In the genomic region with DNA sequence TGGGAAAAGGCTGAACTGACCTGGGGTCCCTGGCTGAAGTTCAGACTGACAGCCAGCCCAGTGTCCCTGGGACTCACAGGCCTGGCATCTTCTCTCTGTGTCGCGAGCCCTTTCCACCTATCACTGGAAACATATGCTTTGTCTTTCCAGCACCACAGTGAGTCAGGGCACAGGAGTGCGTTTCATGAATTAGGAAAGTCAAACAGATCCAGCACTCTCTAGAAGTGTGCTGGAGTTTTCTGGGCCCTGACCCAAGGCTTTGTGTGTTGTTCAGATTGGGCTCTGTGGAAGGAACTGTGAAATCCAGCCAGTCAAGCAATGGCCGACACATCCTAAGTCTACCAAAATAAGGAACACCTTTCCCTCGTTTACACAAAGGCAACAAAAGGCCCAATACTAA, we compare ENCODE assay signal across 9 mouse cellular contexts. TPM values are rescaled to one million over a fixed set of nuclear protein-coding genes. Genes with fewer than 3 reads are reported as not detected.
DNase-seq lines count a peak whose midpoint lies in the region; ATAC-seq and TF ChIP-seq lines count a peak whose summit lies in the region.
"Had no signal": no experiment of that assay in that cellular context is flagged by ENCODE, and none has a peak within 500 bp of the region (broad histone marks: within the 10 kb centered on the region; RNA-seq: fewer than 3 reads in every experiment).

No protein-coding gene starts in this region.

- peaks cover 30% of the 10 kb centered on the region for H3K4me1 ChIP-seq in liver, adult 2 months (ENCODE audit: control insufficient read depth, insufficient read depth, low read length)
- H3K4me1 ChIP-seq in embryonic fibroblast, embryonic 13.5 days (ENCODE audit: control insufficient read depth, insufficient read depth, low read length), result peaks cover 19% of the 10 kb centered on the region
- peaks cover 60% of the 10 kb centered on the region for H3K4me1 ChIP-seq in hindbrain, embryonic 15.5 days (replicated peaks)
- peaks cover 84% of the 10 kb centered on the region for H3K4me1 ChIP-seq in neural tube, embryonic 13.5 days (replicated peaks)

- H3K9me3 ChIP-seq in hindbrain, embryonic 15.5 days, result no peaks in the 10 kb centered on the region
- H3K9me3 ChIP-seq in neural tube, embryonic 13.5 days, result no peaks in the 10 kb centered on the region

- H3K9ac ChIP-seq in liver, adult 2 months (ENCODE audit: low read depth, low read length), result peak overlapping the region; percentile 48; the same call in 1 of the 2 replicates
- no peak overlapping the region for H3K9ac ChIP-seq in hindbrain, embryonic 15.5 days
- H3K9ac ChIP-seq in neural tube, embryonic 13.5 days, result peak overlapping the region; percentile 60
- H3K9ac ChIP-seq: liver, embryonic 14.5 days had no signal

- peaks cover 48% of the 10 kb centered on the region for H3K79me2 ChIP-seq in liver, adult 2 months (ENCODE audit: control insufficient read depth, insufficient read depth, low read length)

- 0 out of 2 replicates have a peak overlapping the region, but pooled peaks have one; percentile 5 for H3K27ac ChIP-seq in liver, adult 2 months (replicated peaks; ENCODE audit: insufficient read depth, low read depth, low read length)
- peak overlapping the region; percentile 62 for H3K27ac ChIP-seq in embryonic fibroblast, embryonic 13.5 days (ENCODE audit: insufficient read depth, low read length)
- H3K27ac ChIP-seq in hindbrain, embryonic 15.5 days (replicated peaks), result no peak overlapping the region
- H3K27ac ChIP-seq in neural tube, embryonic 13.5 days (replicated peaks), result no peak overlapping the region
- H3K27ac ChIP-seq: liver, embryonic 14.5 days had no signal

- 23% methylated on average over 5 of the region's 5 CpGs for WGBS in liver, adult 2 months
- 57% methylated on average over 5 of the region's 5 CpGs for WGBS in hindbrain, embryonic 15.5 days
- 65% methylated on average over 5 of the region's 5 CpGs for WGBS in neural tube, embryonic 13.5 days

- TF ChIP-seq CTCF in liver, adult 2 months (IDR thresholded peaks at IDR 0.05; ENCODE audit: low read depth, low read length), result no peak
- TF ChIP-seq CTCF in embryonic fibroblast, embryonic 13.5 days (IDR thresholded peaks at IDR 0.05; ENCODE audit: borderline replicate concordance, insufficient read depth, low read length), result no peak

- no peaks in the 10 kb centered on the region for H3K27me3 ChIP-seq in liver, adult 2 months (ENCODE audit: control insufficient read depth, insufficient read depth, low read length)
- H3K27me3 ChIP-seq in hindbrain, embryonic 15.5 days, result no peaks in the 10 kb centered on the region
- no peaks in the 10 kb centered on the region for H3K27me3 ChIP-seq in neural tube, embryonic 13.5 days

- H3K4me3 ChIP-seq in liver, adult 2 months (ENCODE audit: insufficient read depth, low read depth, low read length), result no peak overlapping the region
- H3K4me3 ChIP-seq in embryonic fibroblast, embryonic 13.5 days (ENCODE audit: insufficient read depth, low read length), result no peak overlapping the region
- no peak overlapping the region for H3K4me3 ChIP-seq in hindbrain, embryonic 15.5 days
- peak overlapping the region; percentile 13; the same call in 1 of the 2 replicates for H3K4me3 ChIP-seq in neural tube, embryonic 13.5 days

- TF ChIP-seq POLR2A in liver, adult 2 months (IDR thresholded peaks at IDR 0.05; ENCODE audit: extremely low read depth, insufficient read depth, low read length), result no peak
- TF ChIP-seq POLR2A in embryonic fibroblast, embryonic 13.5 days (IDR thresholded peaks at IDR 0.05; ENCODE audit: low read depth, low read length), result no peak

- no peak for ATAC-seq in hindbrain, embryonic 15.5 days (ENCODE audit: low FRiP score, low read depth)
- ATAC-seq in neural tube, embryonic 13.5 days (ENCODE audit: low read depth), result no peak

- peak; percentile 63 for DNase-seq in liver, adult 2 months (ENCODE audit: extremely low read depth, low read depth, low spot score)
- no peak for DNase-seq in liver
- no peak for DNase-seq in layer of hippocampus, adult 9-10 months (ENCODE audit: low spot score)
- DNase-seq in thymus, postnatal 0 days (ENCODE audit: low spot score), result no peak

- H3K36me3 ChIP-seq in liver, adult 2 months (ENCODE audit: control insufficient read depth, insufficient read depth, low read length), result no peaks in the 10 kb centered on the region
- no peaks in the 10 kb centered on the region for H3K36me3 ChIP-seq in hindbrain, embryonic 15.5 days
- H3K36me3 ChIP-seq in neural tube, embryonic 13.5 days, result peaks cover 28% of the 10 kb centered on the region

- peak overlapping the region; percentile 44 for H3K4me2 ChIP-seq in hindbrain, embryonic 15.5 days
- H3K4me2 ChIP-seq in neural tube, embryonic 13.5 days, result peak overlapping the region; percentile 47

RNA-seq across cellular contexts. Expression of a gene that starts 4.7 kb away (rescaled TPM):
- total RNA-seq in liver, adult 2 months (2014; rRNA removed), result 15.9 and 25.0 TPM in 2 replicates
- polyA plus RNA-seq in liver, adult 2 months (2012; rRNA removed), result 38.2 and 60.5 TPM in 2 replicates
- 47.8 and 54.9 TPM in 2 replicates for polyA plus RNA-seq in embryonic fibroblast, embryonic 13.5 days (2011; ENCODE audit: insufficient read length, low read depth, missing spikeins)
- polyA plus RNA-seq in hindbrain, embryonic 15.5 days (2015; fragmentation: Nextera tagmentation; extraction: Ambion mirVana), result 82.7 and 84.9 TPM in 2 replicates
- polyA plus RNA-seq in neural tube, embryonic 13.5 days (2015; fragmentation: Nextera tagmentation; extraction: Ambion mirVana), result 84.4 and 88.7 TPM in 2 replicates
- polyA plus RNA-seq in thymus, postnatal 0 days (2015; fragmentation: Nextera tagmentation; extraction: Ambion mirVana), result 19.9 and 24.8 TPM in 2 replicates

RNA-seq across cellular contexts. Expression of a gene that starts 23.5 kb away (rescaled TPM):
- 0.27 TPM in 1 of 2 replicates, not detected in the other for total RNA-seq in liver, adult 2 months (2014; rRNA removed)
- polyA plus RNA-seq in liver, adult 2 months (2012; rRNA removed), result 0.20 and 0.38 TPM in 2 replicates
- 6.5 and 10.2 TPM in 2 replicates for polyA plus RNA-seq in embryonic fibroblast, embryonic 13.5 days (2011; ENCODE audit: insufficient read length, low read depth, missing spikeins)
- polyA plus RNA-seq in hindbrain, embryonic 15.5 days (2015; fragmentation: Nextera tagmentation; extraction: Ambion mirVana), result 3.3 and 3.4 TPM in 2 replicates
- polyA plus RNA-seq in neural tube, embryonic 13.5 days (2015; fragmentation: Nextera tagmentation; extraction: Ambion mirVana), result 1.9 and 3.7 TPM in 2 replicates
- polyA plus RNA-seq in thymus, postnatal 0 days (2015; fragmentation: Nextera tagmentation; extraction: Ambion mirVana), result 8.6 and 11.4 TPM in 2 replicates

RNA-seq across cellular contexts. Expression of a gene that starts 35.8 kb away (rescaled TPM):
- total RNA-seq in liver, adult 2 months (2014; rRNA removed), result 2.8 and 3.6 TPM in 2 replicates
- 17.1 and 25.9 TPM in 2 replicates for polyA plus RNA-seq in liver, adult 2 months (2012; rRNA removed)
- polyA plus RNA-seq in embryonic fibroblast, embryonic 13.5 days (2011; ENCODE audit: insufficient read length, low read depth, missing spikeins), result 37.9 and 40.0 TPM in 2 replicates
- 40.4 and 41.2 TPM in 2 replicates for polyA plus RNA-seq in hindbrain, embryonic 15.5 days (2015; fragmentation: Nextera tagmentation; extraction: Ambion mirVana)
- polyA plus RNA-seq in neural tube, embryonic 13.5 days (2015; fragmentation: Nextera tagmentation; extraction: Ambion mirVana), result 29.1 and 31.6 TPM in 2 replicates
- polyA plus RNA-seq in thymus, postnatal 0 days (2015; fragmentation: Nextera tagmentation; extraction: Ambion mirVana), result 16.1 and 16.2 TPM in 2 replicates

RNA-seq across cellular contexts. Expression of a gene that starts 40.1 kb away (rescaled TPM):
- total RNA-seq in liver, adult 2 months (2014; rRNA removed), result 11.4 and 14.1 TPM in 2 replicates
- polyA plus RNA-seq in liver, adult 2 months (2012; rRNA removed), result 24.3 and 24.5 TPM in 2 replicates
- 113 and 124 TPM in 2 replicates for polyA plus RNA-seq in embryonic fibroblast, embryonic 13.5 days (2011; ENCODE audit: insufficient read length, low read depth, missing spikeins)
- polyA plus RNA-seq in hindbrain, embryonic 15.5 days (2015; fragmentation: Nextera tagmentation; extraction: Ambion mirVana), result 102 and 121 TPM in 2 replicates
- polyA plus RNA-seq in neural tube, embryonic 13.5 days (2015; fragmentation: Nextera tagmentation; extraction: Ambion mirVana), result 112 and 116 TPM in 2 replicates
- polyA plus RNA-seq in thymus, postnatal 0 days (2015; fragmentation: Nextera tagmentation; extraction: Ambion mirVana), result 140 and 164 TPM in 2 replicates

RNA-seq across cellular contexts. Expression of a gene that starts 43.3 kb away (rescaled TPM):
- total RNA-seq in liver, adult 2 months (2014; rRNA removed), result 0.09 TPM in 1 of 2 replicates, not detected in the other
- polyA plus RNA-seq in liver, adult 2 months (2012; rRNA removed), result 0.16 and 0.20 TPM in 2 replicates
- 0.37 and 0.45 TPM in 2 replicates for polyA plus RNA-seq in embryonic fibroblast, embryonic 13.5 days (2011; ENCODE audit: insufficient read length, low read depth, missing spikeins)
- 0.10 and 0.13 TPM in 2 replicates for polyA plus RNA-seq in hindbrain, embryonic 15.5 days (2015; fragmentation: Nextera tagmentation; extraction: Ambion mirVana)
- not detected in 2 replicates for polyA plus RNA-seq in neural tube, embryonic 13.5 days (2015; fragmentation: Nextera tagmentation; extraction: Ambion mirVana)
- 0.07 TPM in 1 of 2 replicates, not detected in the other for polyA plus RNA-seq in thymus, postnatal 0 days (2015; fragmentation: Nextera tagmentation; extraction: Ambion mirVana)
- total RNA-seq: hematopoietic stem cell, adult 5-6 weeks had no signal

Comparison
In these comparisons a context has a peak if more than half of its experiments do, and no peak if none do; other contexts are left out.
1. H3K27ac ChIP-seq: peak in liver, adult 2 months (single experiment) and embryonic fibroblast, embryonic 13.5 days (single experiment); none in hindbrain, embryonic 15.5 days (single experiment) and neural tube, embryonic 13.5 days (single experiment).